Mouse (Mus musculus): Measurements from ENCODE around the gene Qsox1. TPM values are rescaled to one million over a fixed set of nuclear protein-coding genes. Genes with fewer than 3 reads are reported as not detected.
A peak's percentile ranks its signal among the peaks of the same experiment; 100 is the strongest.

The Qsox1 gene
- total RNA-seq, 1 experiment from 2014 or later: 30.8 TPM

DNA sequence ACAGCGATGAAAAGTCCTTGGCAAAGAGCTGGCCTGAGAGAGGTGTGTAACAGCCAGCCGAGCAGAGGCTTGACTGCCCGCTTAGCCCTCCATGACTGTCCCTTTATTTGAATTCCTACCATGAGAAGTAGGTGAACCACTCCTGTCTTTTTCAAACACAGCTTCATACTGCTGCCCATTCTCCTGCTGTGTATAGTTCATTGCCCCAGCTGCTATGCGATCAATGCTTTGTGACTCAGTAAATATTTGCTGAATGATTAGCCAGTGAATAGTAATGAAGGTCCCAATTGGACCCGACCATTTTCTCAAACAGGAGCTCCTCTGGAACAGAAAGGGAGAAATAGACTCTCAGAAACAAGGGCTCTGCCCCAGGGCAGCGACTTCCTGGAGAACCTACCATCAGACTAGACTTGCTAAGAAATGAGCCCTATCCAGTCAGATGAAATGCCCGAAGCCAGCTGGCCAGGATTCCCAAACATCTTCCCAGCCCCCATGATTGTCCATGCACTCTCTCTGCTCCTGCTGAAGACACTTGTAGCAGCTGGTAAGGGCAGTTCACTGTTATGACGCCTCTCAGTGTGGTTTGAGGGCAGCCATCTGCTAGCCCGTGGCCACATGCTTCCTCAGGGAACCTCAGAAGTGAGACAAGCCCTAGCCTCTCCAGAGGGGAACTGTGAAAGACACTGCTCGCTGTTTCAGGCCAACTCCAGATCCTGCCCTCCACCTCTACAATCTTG lies 2.8 kb downstream of the Qsox1 start:
- peak; percentile 59 to 70 for ATAC-seq (replicated peaks in 1 of 2; ENCODE audit: insufficient read depth in 1 of 2, low FRiP score in 2 of 2, low TSS enrichment in 1 of 2, low read depth in 1 of 2, poor library complexity in 2 of 2, severe bottlenecking in 2 of 2)

- ATAC-seq (replicated peaks in 1 of 2; ENCODE audit: insufficient read depth in 1 of 2, low FRiP score in 2 of 2, low TSS enrichment in 1 of 2, low read depth in 1 of 2, poor library complexity in 2 of 2, severe bottlenecking in 2 of 2): no peak
Observed at GRCm38 (mm10) chr1:155808261-155808660, 4.4 kb downstream of the Qsox1 start.

DNA sequence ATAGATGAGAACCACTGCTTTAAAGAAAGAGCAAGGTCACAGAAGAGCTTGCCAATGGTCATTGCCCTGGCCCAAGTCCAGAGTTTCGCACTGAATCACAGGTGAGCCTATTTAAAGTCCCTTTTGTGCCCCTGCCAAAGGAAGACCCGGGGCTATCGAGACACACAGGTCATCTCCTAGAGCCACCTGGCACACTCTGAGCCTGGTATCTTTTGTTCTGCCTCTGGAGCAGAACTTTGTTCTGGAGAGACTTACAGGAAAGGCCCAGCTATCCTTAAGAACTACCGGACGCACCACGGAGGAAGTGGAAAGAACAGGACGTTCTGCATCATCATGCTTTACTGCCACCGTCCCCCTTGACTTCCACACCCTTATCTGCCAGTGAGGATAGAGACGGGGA lies 7.1 kb downstream of the Qsox1 start:
- ATAC-seq (replicated peaks in 1 of 2; ENCODE audit: insufficient read depth in 1 of 2, low FRiP score in 2 of 2, low TSS enrichment in 1 of 2, low read depth in 1 of 2, poor library complexity in 2 of 2, severe bottlenecking in 2 of 2): no peak

GRCm38 (mm10) chr1:155801014-155801991 lies 11.4 kb downstream of the Qsox1 start:
- ATAC-seq (replicated peaks in 1 of 2; ENCODE audit: insufficient read depth in 1 of 2, low FRiP score in 2 of 2, low TSS enrichment in 1 of 2, low read depth in 1 of 2, poor library complexity in 2 of 2, severe bottlenecking in 2 of 2): no peak

DNA sequence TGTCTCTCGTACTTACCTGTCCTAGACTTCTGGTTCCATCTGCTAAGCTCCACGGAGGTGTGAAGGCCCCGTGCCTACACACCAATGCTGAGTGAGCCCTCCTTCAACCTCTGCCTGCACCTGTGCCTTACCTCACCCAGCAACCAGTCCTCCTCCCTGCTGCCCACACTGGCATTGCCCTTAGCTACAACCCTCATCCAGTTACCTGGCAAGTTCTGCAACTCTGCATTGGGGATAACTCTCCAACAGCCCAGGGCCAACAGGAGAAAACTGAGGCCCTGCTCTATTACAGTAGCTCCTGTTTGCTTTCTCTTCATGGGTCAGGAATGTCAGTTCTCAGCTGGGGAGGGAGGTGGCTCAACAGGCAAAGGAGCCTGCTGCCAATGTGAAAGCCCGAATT lies 14.7 kb downstream of the Qsox1 start:
- ATAC-seq (replicated peaks in 1 of 2; ENCODE audit: insufficient read depth in 1 of 2, low FRiP score in 2 of 2, low TSS enrichment in 1 of 2, low read depth in 1 of 2, poor library complexity in 2 of 2, severe bottlenecking in 2 of 2): no peak

DNA sequence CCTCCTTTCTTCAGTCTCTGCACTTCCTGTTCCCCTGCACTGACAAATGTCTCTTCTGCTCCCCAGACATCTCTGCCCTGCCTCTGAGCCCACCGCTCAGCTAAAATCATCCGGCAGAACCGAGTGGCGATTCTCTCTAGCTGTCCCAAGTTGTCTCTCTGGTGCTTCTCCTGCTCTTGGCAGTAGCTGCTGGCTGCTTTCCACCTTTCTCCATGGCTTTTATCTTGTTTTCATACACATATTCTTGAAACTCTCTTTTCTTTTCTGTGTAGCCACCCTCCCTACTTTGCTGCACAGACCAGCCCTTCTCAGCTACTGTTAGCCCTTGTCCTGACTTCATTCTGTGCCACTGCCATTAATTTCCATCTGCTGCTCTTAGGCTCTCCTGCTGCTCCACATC lies 15.3 kb downstream of the Qsox1 start:
- ATAC-seq (replicated peaks in 1 of 2; ENCODE audit: insufficient read depth in 1 of 2, low FRiP score in 2 of 2, low TSS enrichment in 1 of 2, low read depth in 1 of 2, poor library complexity in 2 of 2, severe bottlenecking in 2 of 2): no peak

- ATAC-seq (replicated peaks in 1 of 2; ENCODE audit: insufficient read depth in 1 of 2, low FRiP score in 2 of 2, low TSS enrichment in 1 of 2, low read depth in 1 of 2, poor library complexity in 2 of 2, severe bottlenecking in 2 of 2): no peak
Observed at GRCm38 (mm10) chr1:155796757-155797405, 15.8 kb downstream of the Qsox1 start.

- ATAC-seq (replicated peaks in 1 of 2; ENCODE audit: insufficient read depth in 1 of 2, low FRiP score in 2 of 2, low TSS enrichment in 1 of 2, low read depth in 1 of 2, poor library complexity in 2 of 2, severe bottlenecking in 2 of 2): no peak
Observed at GRCm38 (mm10) chr1:155795791-155796233, 16.9 kb downstream of the Qsox1 start.

- ATAC-seq (replicated peaks in 1 of 2; ENCODE audit: insufficient read depth in 1 of 2, low FRiP score in 2 of 2, low TSS enrichment in 1 of 2, low read depth in 1 of 2, poor library complexity in 2 of 2, severe bottlenecking in 2 of 2): no peak
Observed at GRCm38 (mm10) chr1:155794855-155795254, 17.8 kb downstream of the Qsox1 start.

- peak in 1 of 2 experiments; percentile 43; a peak in 1 of 4 replicates for ATAC-seq (replicated peaks in 1 of 2; ENCODE audit: insufficient read depth in 1 of 2, low FRiP score in 2 of 2, low TSS enrichment in 1 of 2, low read depth in 1 of 2, poor library complexity in 2 of 2, severe bottlenecking in 2 of 2)
Observed at GRCm38 (mm10) chr1:155791919-155792318, 20.8 kb downstream of the Qsox1 start.

DNA sequence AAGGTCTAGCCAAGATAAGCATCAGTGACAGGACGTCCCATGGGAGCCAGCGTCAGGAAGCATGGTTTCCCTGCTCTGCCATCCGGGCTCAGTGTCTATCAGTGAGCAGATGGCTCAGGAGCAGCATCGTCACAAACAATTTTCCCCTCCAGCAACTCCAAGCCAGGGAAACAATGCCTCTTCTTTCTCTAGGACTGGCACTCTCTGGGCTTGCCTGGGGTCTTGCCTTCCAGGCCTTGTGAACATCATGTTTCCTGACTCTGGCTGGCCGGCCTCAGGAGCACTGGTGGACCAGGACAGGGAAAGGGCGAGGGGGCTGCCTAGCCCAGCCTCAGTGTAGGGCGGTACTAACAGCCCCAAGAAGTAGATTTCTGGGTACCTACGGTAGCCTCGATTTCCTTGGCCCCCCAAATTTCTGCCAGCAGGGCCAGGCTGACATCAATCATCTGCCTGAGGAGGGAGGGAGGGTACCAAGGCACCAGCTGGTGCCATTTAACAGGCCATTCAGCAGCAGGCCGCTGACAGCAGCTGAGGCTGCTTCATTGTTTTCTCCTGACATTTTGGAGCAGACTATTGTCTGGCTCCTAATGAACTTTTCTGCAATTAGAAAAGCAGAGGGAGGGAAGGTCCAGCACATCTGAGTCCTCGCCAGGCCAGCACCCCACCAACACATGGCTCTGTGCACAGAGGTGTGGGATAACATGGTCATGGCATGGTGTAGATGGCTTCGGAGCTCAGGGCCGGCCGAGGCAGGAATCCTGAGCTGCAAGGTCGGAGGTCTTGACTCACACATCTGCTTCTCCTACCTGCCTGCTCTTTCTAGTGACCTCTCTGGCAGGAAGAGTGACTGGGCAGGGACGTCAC lies 22.3 kb downstream of the Qsox1 start:
- no peak for ATAC-seq (replicated peaks in 1 of 2; ENCODE audit: insufficient read depth in 1 of 2, low FRiP score in 2 of 2, low TSS enrichment in 1 of 2, low read depth in 1 of 2, poor library complexity in 2 of 2, severe bottlenecking in 2 of 2)

- no peak for ATAC-seq (replicated peaks in 1 of 2; ENCODE audit: insufficient read depth in 1 of 2, low FRiP score in 2 of 2, low TSS enrichment in 1 of 2, low read depth in 1 of 2, poor library complexity in 2 of 2, severe bottlenecking in 2 of 2)
Observed at GRCm38 (mm10) chr1:155785886-155786285, 26.8 kb downstream of the Qsox1 start.

GRCm38 (mm10) chr1:155784343-155785205 lies 28.1 kb downstream of the Qsox1 start:
- peak in 1 of 2 experiments; percentile 58; a peak in 2 of 4 replicates for ATAC-seq (replicated peaks in 1 of 2; ENCODE audit: insufficient read depth in 1 of 2, low FRiP score in 2 of 2, low TSS enrichment in 1 of 2, low read depth in 1 of 2, poor library complexity in 2 of 2, severe bottlenecking in 2 of 2)

- peak in 1 of 2 experiments; percentile 4; a peak in 1 of 4 replicates for ATAC-seq (replicated peaks in 1 of 2; ENCODE audit: insufficient read depth in 1 of 2, low FRiP score in 2 of 2, low TSS enrichment in 1 of 2, low read depth in 1 of 2, poor library complexity in 2 of 2, severe bottlenecking in 2 of 2)
Observed at GRCm38 (mm10) chr1:155782382-155782781, 30.3 kb downstream of the Qsox1 start.

- peak; percentile 38 to 59 for ATAC-seq (replicated peaks in 1 of 2; ENCODE audit: insufficient read depth in 1 of 2, low FRiP score in 2 of 2, low TSS enrichment in 1 of 2, low read depth in 1 of 2, poor library complexity in 2 of 2, severe bottlenecking in 2 of 2)
Observed at GRCm38 (mm10) chr1:155777641-155778625, 34.8 kb downstream of the Qsox1 start.

All from hematopoietic stem cell, adult 5-6 weeks (primary cell).